Mouse (Mus musculus) right cerebral cortex, postnatal 14 days (tissue): ENCODE measurements around the gene Olfr1489.
"Not testable (repeated sequence)": the region's sequence is repeated elsewhere in the genome, so short reads cannot be mapped to it uniquely, and the experiment has no call there.

Experiments used
- DNase-seq: peaks from one replicate; pipeline ENCODE4 v3.0.0; 2022

Gene Olfr1489

GRCm38 (mm10) chr19:13631321-13631720 lies at the start of gene Olfr1489:
Olfr1489 (plus strand) TSS chr19:13631621.
- no peak for DNase-seq

- no peak for DNase-seq
Measured at GRCm38 (mm10) chr19:13583211-13583610, 48.2 kb upstream of the Olfr1489 start, which contains the start of gene Olfr1484. Olfr1484 (plus strand) TSS chr19:13583511.

- not testable (repeated sequence) for DNase-seq
Measured at GRCm38 (mm10) chr19:13617075-13617474, 14.3 kb upstream of the Olfr1489 start, which contains the start of gene Olfr1487. Olfr1487 (plus strand) TSS chr19:13617375.

- DNase-seq = no peak
Measured at GRCm38 (mm10) chr19:13650791-13651190, 19.4 kb downstream of the Olfr1489 start, which contains the start of gene Olfr1490. Olfr1490 (plus strand) TSS chr19:13651091.
